Mouse (Mus musculus) embryonic facial prominence, embryonic 14.5 days (tissue): Measurements from ENCODE around the gene Il18rap. TPM values are rescaled to one million over a fixed set of nuclear protein-coding genes. Genes with fewer than 3 reads are reported as not detected.

Source experiments
- polyA plus RNA-seq: library from polyadenylated mRNA; unstranded; fragments of >200 nt; fragmentation: Nextera tagmentation; extraction: Ambion mirVana; gene quantifications from 2 replicates; pipeline ENCODE4 v1.2.1, GENCODE M21; 2014

The Il18rap gene
- polyA plus RNA-seq, 1 experiment from 2014 or later = 0.28 TPM

Other genes starting within 250 kb of the Il18rap start
- 6.1 and 6.3 TPM in 2 replicates for gene Il1rl2, start 190.8 kb upstream of the Il18rap start, polyA plus RNA-seq
- gene Il1rl1, start 85.8 kb upstream of the Il18rap start, polyA plus RNA-seq = 2.8 and 3.2 TPM in 2 replicates
- gene Il18r1, start 49.8 kb upstream of the Il18rap start, polyA plus RNA-seq = 0.31 and 0.39 TPM in 2 replicates
- 0.17 and 0.18 TPM in 2 replicates for gene Slc9a4, start 64.7 kb downstream of the Il18rap start, polyA plus RNA-seq
- gene Slc9a2, start 165.2 kb downstream of the Il18rap start, polyA plus RNA-seq = 1.9 and 2.3 TPM in 2 replicates